In genomic region chr16:55852943-55853727, GRCm38 (mm10) we compare ENCODE assay signal across 7 mouse cellular contexts. TPM values are rescaled to one million over a fixed set of nuclear protein-coding genes. Genes with fewer than 3 reads are reported as not detected.
A peak's percentile ranks its signal among the peaks of the same experiment; 100 is the strongest.
DNase-seq lines count a peak whose midpoint lies in the region; ATAC-seq and TF ChIP-seq lines count a peak whose summit lies in the region.

No protein-coding gene starts in this region.

- 52% methylated on average over 19 of the region's 19 CpGs for WGBS in intestine, embryonic 14.5 days
- 59% methylated on average over 19 of the region's 19 CpGs for whole genome bisulfite sequencing in midbrain, embryonic 11.5 days

- TF ChIP-seq CTCF in left cerebral cortex, adult 2 months (IDR thresholded peaks at IDR 0.05): peak; percentile 90

- H3K4me2 ChIP-seq in intestine, embryonic 14.5 days (ENCODE audit: low read length): no peak overlapping the region
- H3K4me2 ChIP-seq in midbrain, embryonic 11.5 days: no peak overlapping the region

- H3K9ac ChIP-seq in intestine, embryonic 14.5 days (ENCODE audit: low read length): no peak overlapping the region
- no peak overlapping the region for H3K9ac ChIP-seq in midbrain, embryonic 11.5 days (ENCODE audit: low read length)

- ATAC-seq in frontal cortex, adult (ENCODE audit: low TSS enrichment): peak; percentile 88
- peak; percentile 75 for ATAC-seq in intestine, embryonic 14.5 days (replicated peaks; ENCODE audit: low FRiP score, low TSS enrichment, low read depth)
- peak; percentile 82 for ATAC-seq in midbrain, embryonic 11.5 days (ENCODE audit: low FRiP score)

- H3K4me3 ChIP-seq in intestine, embryonic 14.5 days (ENCODE audit: low read depth, low read length): no peak overlapping the region
- H3K4me3 ChIP-seq in left cerebral cortex, adult 2 months: no peak overlapping the region
- H3K4me3 ChIP-seq in midbrain, embryonic 11.5 days (ENCODE audit: low read depth, low read length): no peak overlapping the region

- H3K27ac ChIP-seq in intestine, embryonic 14.5 days (ENCODE audit: low read depth): no peak overlapping the region
- H3K27ac ChIP-seq in left cerebral cortex, adult 2 months: no peak overlapping the region
- no peak overlapping the region for H3K27ac ChIP-seq in midbrain, embryonic 11.5 days (ENCODE audit: low read depth, low read length)

- H3K9me3 ChIP-seq in intestine, embryonic 14.5 days (ENCODE audit: control insufficient read depth, low read length): no peaks in the 10 kb centered on the region
- no peaks in the 10 kb centered on the region for H3K9me3 ChIP-seq in midbrain, embryonic 11.5 days (ENCODE audit: control insufficient read depth, low read length)

- H3K27me3 ChIP-seq in intestine, embryonic 14.5 days (replicated peaks; ENCODE audit: control insufficient read depth, insufficient read depth, low read length): no peaks in the 10 kb centered on the region
- no peaks in the 10 kb centered on the region for H3K27me3 ChIP-seq in midbrain, embryonic 11.5 days (ENCODE audit: control insufficient read depth, insufficient read depth, low read length)

- intact Hi-C loops in left cerebral cortex, adult 2 months (cut with DNase I): loop anchor here (2.0 to 5.0 kb wide), 2 partner anchors 331 to 372 kb away; no protein-coding TSS in a partner anchor

- no peaks in the 10 kb centered on the region for H3K4me1 ChIP-seq in intestine, embryonic 14.5 days (replicated peaks; ENCODE audit: control insufficient read depth, insufficient read depth, low read length)
- no peaks in the 10 kb centered on the region for H3K4me1 ChIP-seq in midbrain, embryonic 11.5 days (ENCODE audit: control insufficient read depth, insufficient read depth, low read length)

- DNase-seq in ZHBTc4 (ENCODE audit: low read depth, low spot score): peak; percentile 83
- peak; percentile 73 for DNase-seq in cerebellum, adult 8-10 months
- DNase-seq in intestine, embryonic 14.5 days (ENCODE audit: low spot score): peak; percentile 81
- DNase-seq in left cerebral cortex, adult 2 months (ENCODE audit: extremely low spot score in 1 of 2, low spot score in 2 of 2): peak; percentile 68 to 76
- DNase-seq in midbrain, embryonic 11.5 days (ENCODE audit: low spot score, missing footprints): peak; percentile 97
- DNase-seq in skeletal muscle tissue, adult 2 months (ENCODE audit: low read depth, low spot score): peak; percentile 65

- no peaks in the 10 kb centered on the region for H3K36me3 ChIP-seq in intestine, embryonic 14.5 days (ENCODE audit: control insufficient read depth, insufficient read depth, low read length)
- no peaks in the 10 kb centered on the region; the same call in 1 of the 2 replicates for H3K36me3 ChIP-seq in midbrain, embryonic 11.5 days (ENCODE audit: control insufficient read depth, insufficient read depth, low read length)

RNA-seq across cellular contexts. Expression of gene Nfkbiz, which starts 14.4 kb away (rescaled TPM):
- polyA plus RNA-seq in intestine, embryonic 14.5 days (2014; fragmentation: Nextera tagmentation; extraction: Ambion mirVana): 8.9 and 10.8 TPM in 2 replicates
- total RNA-seq in left cerebral cortex, adult 2 months (2021): 1 to 10 TPM; 4.8 to 5.3 TPM
- 1.3 and 1.8 TPM in 2 replicates for polyA plus RNA-seq in midbrain, embryonic 11.5 days (2014; fragmentation: Nextera tagmentation; extraction: Ambion mirVana)

RNA-seq across cellular contexts. Expression of gene Nxpe3, which starts 42.0 kb away (rescaled TPM):
- 1.3 and 1.5 TPM in 2 replicates for polyA plus RNA-seq in intestine, embryonic 14.5 days (2014; fragmentation: Nextera tagmentation; extraction: Ambion mirVana)
- total RNA-seq in left cerebral cortex, adult 2 months (2021): 10 to 100 TPM in 1 of 2 experiments, 1 to 10 TPM in 1; 9.4 to 10.9 TPM
- polyA plus RNA-seq in midbrain, embryonic 11.5 days (2014; fragmentation: Nextera tagmentation; extraction: Ambion mirVana): 1.1 TPM in 2 replicates
